ENCODE assay signal across 9 mouse cellular contexts in the genomic region with DNA sequence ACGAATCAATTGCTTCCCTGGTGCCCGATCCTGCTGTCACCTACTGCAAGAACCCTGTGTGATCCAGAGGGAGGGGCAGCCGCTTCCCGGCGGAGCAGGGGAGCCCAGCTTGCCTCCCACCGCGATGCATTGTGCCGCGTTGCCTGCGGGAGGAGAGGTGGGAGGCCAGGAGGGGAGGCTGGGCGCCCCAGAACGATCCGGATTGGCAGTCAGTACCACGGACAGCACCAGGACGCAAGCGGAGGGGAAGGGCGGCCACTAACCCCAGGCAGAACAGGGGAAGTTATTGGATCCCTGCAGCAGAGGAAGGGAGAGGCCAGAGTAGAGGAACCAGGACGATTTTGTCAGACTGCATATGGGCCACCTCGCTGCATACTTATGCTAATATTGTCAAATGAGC. TPM values are rescaled to one million over a fixed set of nuclear protein-coding genes. Genes with fewer than 3 reads are reported as not detected.
DNase-seq lines count a peak whose midpoint lies in the region; ATAC-seq and TF ChIP-seq lines count a peak whose summit lies in the region.
"Had no signal": no experiment of that assay in that cellular context is flagged by ENCODE, and none has a peak within 500 bp of the region (broad histone marks: within the 10 kb centered on the region; RNA-seq: fewer than 3 reads in every experiment).

No protein-coding gene starts in this region.

- under 1% methylated on average over 19 of the region's 19 CpGs for WGBS in midbrain, embryonic 10.5 days
- WGBS in intestine, embryonic 16.5 days: under 1% methylated on average over 19 of the region's 19 CpGs

- H3K9ac ChIP-seq in ES-E14 (ENCODE audit: insufficient read depth, low read depth, low read length, poor library complexity, severe bottlenecking): no peak overlapping the region
- H3K9ac ChIP-seq in intestine, embryonic 16.5 days (ENCODE audit: low read depth, low read length): no peak overlapping the region
- H3K9ac ChIP-seq: stomach, embryonic 15.5 days had no signal

- no peaks in the 10 kb centered on the region for H3K36me3 ChIP-seq in ES-E14 (ENCODE audit: control insufficient read depth, insufficient read depth, low read length, poor library complexity, severe bottlenecking)
- no peaks in the 10 kb centered on the region for H3K36me3 ChIP-seq in midbrain, embryonic 10.5 days
- H3K36me3 ChIP-seq in intestine, embryonic 16.5 days (ENCODE audit: control insufficient read depth, insufficient read depth, low read length): no peaks in the 10 kb centered on the region
- H3K36me3 ChIP-seq: stomach, embryonic 15.5 days had no signal

- no peak overlapping the region for H3K4me2 ChIP-seq in intestine, embryonic 16.5 days (ENCODE audit: low read depth, low read length)
- H3K4me2 ChIP-seq: stomach, embryonic 15.5 days had no signal

- H3K4me1 ChIP-seq in ES-E14 (ENCODE audit: control insufficient read depth in 2 of 2, insufficient read depth in 2 of 2, low read length in 2 of 2, poor library complexity in 1 of 2): peaks cover 0 to 5% of the 10 kb centered on the region in 2 experiments; a peak in 1 of 4 replicates
- H3K4me1 ChIP-seq in midbrain, embryonic 10.5 days: peaks cover 17% of the 10 kb centered on the region
- no peaks in the 10 kb centered on the region for H3K4me1 ChIP-seq in intestine, embryonic 16.5 days (ENCODE audit: control insufficient read depth, insufficient read depth, low read length)
- H3K4me1 ChIP-seq: stomach, embryonic 15.5 days had no signal

- DNase-seq in ES-E14 (ENCODE audit: low read depth, low spot score): peak; percentile 87
- peak; percentile 44 to 81 for DNase-seq in adrenal gland, adult (ENCODE audit: inconsistent age in 2 of 2, low spot score in 1 of 2)
- DNase-seq in embryo, embryonic 10.5 days (ENCODE audit: low spot score): peak; percentile 84
- peak; percentile 59 to 80 for DNase-seq in heart, postnatal 10 days
- DNase-seq in left cerebral cortex, adult 11 months (ENCODE audit: low spot score): peak; percentile 56
- peak; percentile 71 for DNase-seq in midbrain, embryonic 10.5 days (ENCODE audit: low spot score)
- peak; percentile 70 for DNase-seq in right cerebral cortex, postnatal 14 days

- H3K27me3 ChIP-seq in midbrain, embryonic 10.5 days (ENCODE audit: low read depth, poor library complexity, severe bottlenecking): peaks cover 21% of the 10 kb centered on the region
- peaks cover 6% of the 10 kb centered on the region; the same call in 1 of the 2 replicates for H3K27me3 ChIP-seq in intestine, embryonic 16.5 days (replicated peaks; ENCODE audit: control insufficient read depth, insufficient read depth, low read length)

- in situ Hi-C loops in ES-E14 (cut with MboI; ENCODE audit: low sequenced_read_pairs in 2 of 2, unreplicated experiment in 2 of 2): no loop called here

- intact Hi-C loops in heart, postnatal 10 days (cut with DNase I): no loop called here

- no peaks in the 10 kb centered on the region for H3K9me3 ChIP-seq in ES-E14 (ENCODE audit: control insufficient read depth, insufficient read depth, low read depth, low read length)
- no peaks in the 10 kb centered on the region for H3K9me3 ChIP-seq in midbrain, embryonic 10.5 days (replicated peaks)
- no peaks in the 10 kb centered on the region for H3K9me3 ChIP-seq in intestine, embryonic 16.5 days (ENCODE audit: control insufficient read depth, low read length)
- H3K9me3 ChIP-seq: stomach, embryonic 15.5 days had no signal

- H3K27ac ChIP-seq in ES-E14 (ENCODE audit: insufficient read depth, low read depth, low read length, poor library complexity, severe bottlenecking): no peak overlapping the region
- 0 out of 2 replicates have a peak overlapping the region, but pooled peaks have one; percentile 28 for H3K27ac ChIP-seq in midbrain, embryonic 10.5 days (replicated peaks)
- H3K27ac ChIP-seq in intestine, embryonic 16.5 days (ENCODE audit: low read length): no peak overlapping the region
- H3K27ac ChIP-seq: stomach, embryonic 15.5 days had no signal

- H3K4me3 ChIP-seq in ES-E14 (ENCODE audit: insufficient read depth in 1 of 2, low read depth in 1 of 2, low read length in 2 of 2, poor library complexity in 1 of 2, severe bottlenecking in 1 of 2): peak overlapping the region in 1 of 2 experiments; percentile 42; a peak in 1 of 4 replicates
- H3K4me3 ChIP-seq in midbrain, embryonic 10.5 days: peak overlapping the region; percentile 45
- no peak overlapping the region for H3K4me3 ChIP-seq in intestine, embryonic 16.5 days (ENCODE audit: low read length)
- H3K4me3 ChIP-seq: stomach, embryonic 15.5 days had no signal

- no peak for ATAC-seq in intestine, embryonic 16.5 days

TF ChIP-seq in ES-E14, 5 proteins besides CTCF, POLR2A, EP300 and RAD21:
- no peak for TF ChIP-seq MAFK (IDR thresholded peaks at IDR 0.05; ENCODE audit: insufficient read depth, low read depth, low read length)
- TF ChIP-seq ZC3H11A (IDR thresholded peaks at IDR 0.05; ENCODE audit: borderline replicate concordance, low read depth, low read length): no peak
- TF ChIP-seq ZNF384 (IDR thresholded peaks at IDR 0.05; ENCODE audit: low read depth, low read length): no peak

RNA-seq across cellular contexts. Expression of gene Rph3a, which starts 0.5 kb away (rescaled TPM):
- 0.09 TPM in 1 of 2 replicates, not detected in the other for total RNA-seq in ES-E14 (2012; rRNA removed)
- not detected for total RNA-seq in heart, postnatal 10 days (2021)
- polyA plus RNA-seq in midbrain, embryonic 10.5 days (2016; fragmentation: Nextera tagmentation; extraction: Ambion mirVana): 0.10 and 0.47 TPM in 2 replicates
- polyA plus RNA-seq in intestine, embryonic 16.5 days (2015; fragmentation: Nextera tagmentation; extraction: Ambion mirVana): 0.13 and 0.16 TPM in 2 replicates
